Mouse (Mus musculus): Measurements from ENCODE around the gene Ddr2.

The Ddr2 gene

DNA sequence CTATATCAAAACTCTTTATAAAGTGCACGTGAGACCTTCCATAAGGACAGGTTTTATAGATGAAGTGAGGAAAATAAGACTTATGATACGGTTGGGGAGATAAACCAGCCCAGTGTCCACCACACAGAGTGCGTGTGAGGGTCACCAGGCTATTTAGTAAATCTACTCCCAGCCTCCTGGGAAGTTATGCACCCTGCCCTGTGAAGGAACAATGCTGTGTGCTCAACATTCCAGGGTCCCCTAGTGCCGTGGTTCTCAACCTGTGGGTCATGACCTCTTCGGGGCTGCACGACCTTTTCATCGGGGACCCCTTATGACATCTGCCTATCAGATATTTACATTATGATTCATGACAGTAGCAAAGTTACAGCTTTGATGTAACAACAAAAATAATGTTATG is 162.3 kb downstream of the Ddr2 start:
- DNase-seq (ENCODE audit: low spot score), result no peak

DNA sequence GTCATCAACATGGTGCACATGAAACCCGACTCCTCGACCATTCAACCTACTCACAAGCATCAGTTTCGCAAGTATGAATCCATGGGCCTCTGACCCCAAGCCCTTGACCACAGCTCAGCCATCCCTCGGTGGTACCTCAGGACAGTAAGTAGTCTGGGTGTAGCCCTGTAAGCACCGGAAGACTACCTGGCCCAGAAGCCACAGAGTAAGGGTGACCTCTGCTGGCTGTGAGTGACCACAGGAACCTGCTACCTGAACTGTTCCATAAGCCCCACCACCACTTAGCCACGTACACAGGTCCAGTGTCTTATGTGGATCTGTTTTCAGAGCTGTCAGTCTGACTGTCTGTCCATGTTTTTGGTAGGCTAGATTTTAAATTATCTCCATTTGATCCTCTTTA is 162.9 kb downstream of the Ddr2 start:
- no peak for DNase-seq (ENCODE audit: low spot score)

DNA sequence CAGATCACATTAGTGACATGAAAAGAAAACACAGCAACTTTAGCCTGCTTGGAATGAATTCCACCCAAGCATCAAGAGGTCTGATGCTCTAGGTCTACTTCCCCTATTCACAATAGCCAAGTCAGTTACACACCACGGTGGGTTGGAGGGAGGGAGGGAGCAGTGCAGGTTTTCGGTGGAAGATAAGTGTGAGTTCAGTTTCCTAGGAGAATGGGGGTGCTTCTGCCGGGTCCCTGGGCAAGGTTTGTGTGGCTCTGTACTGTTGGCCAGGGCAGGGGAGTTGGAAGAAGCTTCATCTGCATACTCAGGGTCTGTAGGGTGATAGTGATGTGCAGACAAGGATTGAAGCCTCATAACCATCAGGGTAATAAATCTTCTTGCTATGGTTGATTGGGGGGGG is 164.6 kb downstream of the Ddr2 start:
- DNase-seq (ENCODE audit: low spot score), result no peak

DNA sequence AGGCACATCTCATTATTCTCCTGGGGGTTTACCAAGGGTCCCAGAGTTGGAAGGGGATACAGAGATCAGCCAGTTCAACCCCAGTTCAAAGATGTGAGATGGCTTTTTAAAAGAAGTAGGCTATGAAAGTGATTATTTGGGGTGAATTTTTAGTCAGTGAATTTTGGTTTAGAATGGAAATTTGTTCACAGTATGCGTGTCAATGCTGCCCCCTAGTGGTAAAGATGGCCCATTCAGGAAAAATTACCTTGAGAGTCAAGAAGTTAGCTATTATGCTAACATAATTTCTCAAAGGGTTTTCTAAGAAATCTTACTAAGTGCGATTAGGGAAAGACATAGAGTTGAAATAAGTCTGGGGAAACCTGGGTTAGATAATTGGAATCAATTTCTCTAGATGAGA is 171.2 kb downstream of the Ddr2 start:
- peak; percentile 42 for DNase-seq (ENCODE audit: low spot score)

DNA sequence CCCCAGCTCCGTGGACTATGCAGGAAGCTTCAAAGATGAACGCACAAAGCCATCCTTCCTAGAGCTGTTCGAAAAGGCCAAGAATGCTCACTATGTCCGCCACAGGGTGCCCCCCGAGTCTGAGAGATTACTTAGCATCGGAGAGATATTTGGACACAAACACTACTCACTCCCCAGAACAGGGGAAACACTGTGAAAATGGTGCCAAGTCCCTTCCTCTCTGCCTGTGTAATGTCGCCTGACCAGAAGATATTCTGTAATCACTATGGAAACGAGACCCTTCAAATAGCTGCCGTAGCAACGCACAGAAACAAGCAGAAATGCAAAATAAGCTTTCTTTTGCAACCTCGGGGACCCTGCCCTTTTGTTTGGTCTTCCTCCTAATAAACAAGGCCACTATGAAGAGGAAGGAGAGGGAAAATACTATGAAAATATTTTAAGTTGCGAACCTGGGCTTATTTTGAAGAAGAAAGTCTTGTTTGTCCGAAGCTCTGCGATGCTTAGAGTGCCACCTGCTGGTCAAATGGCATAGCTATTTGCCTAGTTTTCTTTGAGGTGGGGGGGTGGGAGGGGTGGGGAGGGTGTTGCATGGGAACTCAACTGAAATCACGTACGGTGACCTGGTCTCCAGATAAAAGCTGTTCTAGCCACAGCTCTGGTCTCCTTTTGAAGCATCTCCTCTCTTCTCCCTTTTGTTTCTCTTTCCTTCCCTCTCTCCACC is 176.4 kb downstream of the Ddr2 start:
- peak; percentile 49 for DNase-seq (ENCODE audit: low spot score)

DNA sequence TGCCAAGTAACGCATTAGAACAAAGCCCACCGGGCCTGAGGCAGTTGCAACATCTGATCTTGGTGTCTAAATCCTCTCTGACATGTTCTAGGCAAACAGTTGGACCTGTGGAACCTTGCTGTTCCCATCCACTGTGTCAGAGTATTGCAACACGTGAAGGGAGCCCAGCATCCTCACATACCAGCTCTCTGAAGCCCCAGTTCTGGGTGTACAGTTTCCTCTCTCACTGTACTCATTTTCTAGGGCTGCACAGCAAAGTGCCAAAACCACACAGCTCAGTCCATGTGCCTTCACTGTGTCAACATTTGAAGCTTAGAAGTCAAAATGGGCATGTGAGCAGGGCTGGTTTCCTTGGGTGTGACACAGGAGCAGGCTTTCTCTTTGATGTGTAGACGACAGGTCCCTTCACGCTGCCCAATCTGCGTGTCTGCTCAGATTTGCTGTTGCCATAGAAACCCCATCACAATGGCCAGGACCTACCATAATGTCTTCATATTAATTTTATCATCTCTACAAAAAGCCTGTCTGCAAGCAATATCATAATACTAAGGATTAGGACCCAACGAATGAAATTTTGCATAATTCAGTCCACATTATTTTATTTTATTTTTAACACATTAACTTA is 178.3 kb downstream of the Ddr2 start:
- no peak for DNase-seq (ENCODE audit: low spot score)

DNA sequence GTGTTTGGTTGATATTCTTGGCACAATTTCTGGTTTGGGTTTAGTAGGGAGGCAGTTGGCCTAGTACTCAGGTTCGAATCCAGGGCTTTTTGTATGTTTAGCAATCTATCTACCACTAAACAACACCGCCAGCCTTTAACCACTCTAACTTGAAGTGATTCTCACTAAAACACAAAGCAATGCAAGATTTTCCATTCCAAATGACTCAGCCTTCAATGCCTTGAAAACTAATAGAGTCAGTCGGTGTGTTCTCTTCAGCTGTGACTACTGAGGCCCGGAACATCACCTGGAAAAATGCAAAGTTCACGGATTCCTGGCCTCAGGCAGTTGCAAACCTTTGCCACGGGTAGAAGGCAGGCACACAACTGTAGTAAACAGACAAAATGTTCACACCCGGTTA is 178.9 kb downstream of the Ddr2 start:
- DNase-seq (ENCODE audit: low spot score), result no peak

DNA sequence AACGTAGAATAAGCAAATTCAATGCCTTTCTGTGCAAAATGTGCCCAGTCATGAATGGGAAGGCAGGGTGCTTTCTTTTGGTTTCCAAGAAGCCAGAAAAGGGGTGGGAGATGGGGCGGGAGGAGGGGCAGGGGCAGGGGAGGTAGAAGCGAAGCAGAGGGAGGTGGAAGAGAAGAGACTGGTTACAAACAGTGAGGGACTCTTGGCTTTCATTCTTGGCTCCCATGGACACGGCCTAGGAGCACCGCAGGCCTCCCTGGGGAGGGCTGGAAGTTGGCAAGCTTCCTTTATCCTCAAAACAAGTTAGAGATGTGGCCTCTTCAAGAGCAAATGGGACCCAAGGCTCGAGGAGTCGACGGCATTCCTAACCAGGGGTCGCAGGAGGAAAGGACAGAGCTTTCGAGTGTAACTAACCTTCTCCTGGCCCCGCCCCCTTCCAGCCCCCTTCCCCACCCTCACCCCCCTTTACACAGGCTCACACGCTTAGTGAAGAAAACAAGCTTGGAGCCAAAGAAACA is 182.0 kb downstream of the Ddr2 start, which contains the start of gene Ccdc190:
Ccdc190 (plus strand) TSS at position 195 of the 518 bp plus-strand sequence.
- DNase-seq (ENCODE audit: low spot score), result no peak

DNA sequence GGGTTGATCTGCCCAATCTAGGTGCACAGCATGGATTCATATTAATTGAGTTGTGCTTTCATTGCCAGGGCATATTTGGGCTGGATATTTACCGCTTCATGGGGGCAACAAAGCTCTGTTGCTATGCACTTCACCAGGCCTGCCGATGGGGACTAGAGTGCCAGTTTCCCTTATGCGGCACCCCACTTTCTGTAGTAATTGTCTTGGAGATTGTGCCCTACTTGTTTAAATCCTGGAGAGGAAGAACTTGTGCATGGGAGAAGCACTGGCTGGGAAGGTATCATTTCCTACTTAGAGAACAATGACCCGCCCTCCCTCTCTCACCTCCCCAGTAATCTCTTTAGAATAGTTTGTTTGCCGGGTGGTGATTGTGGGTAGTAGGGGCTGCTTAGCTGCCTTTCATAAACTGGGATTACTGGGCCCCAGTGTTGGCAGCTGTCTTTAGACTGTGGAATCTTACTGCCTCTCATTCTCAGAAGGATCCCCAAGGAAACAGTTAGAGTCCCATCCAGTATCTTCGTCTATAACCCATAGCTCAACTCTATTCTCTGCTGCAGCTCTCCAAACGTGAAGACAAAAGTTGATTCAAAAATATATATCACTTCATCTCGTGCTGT is 182.7 kb downstream of the Ddr2 start:
- DNase-seq (ENCODE audit: low spot score), result no peak

DNA sequence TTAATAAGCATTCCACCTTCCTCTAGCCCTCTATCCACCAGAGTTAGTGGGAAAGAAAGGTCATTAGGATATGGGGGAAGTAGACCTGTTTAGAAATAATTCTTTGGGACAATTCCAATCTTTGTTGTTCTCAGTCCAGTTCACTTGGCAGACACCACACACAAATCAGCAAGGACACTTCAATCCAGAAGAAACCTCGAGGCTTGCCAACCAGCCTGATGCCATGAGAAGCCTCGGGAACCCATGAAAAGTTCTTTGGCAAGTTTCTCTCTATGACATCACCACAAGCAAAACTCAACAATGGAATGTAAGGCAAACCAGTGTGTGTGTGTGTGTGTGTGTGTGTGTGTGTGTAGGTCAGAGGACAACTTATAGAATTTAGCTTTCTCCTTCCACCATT is 186.0 kb downstream of the Ddr2 start:
- DNase-seq (ENCODE audit: low spot score), result no peak
